Mouse (Mus musculus) thymus, postnatal 10 days (tissue): ENCODE results near the gene Ankrd54.
A peak's percentile ranks its signal among the peaks of the same experiment; 100 is the strongest.
"Not testable (repeated sequence)": the region's sequence is repeated elsewhere in the genome, so short reads cannot be mapped to it uniquely, and the experiment has no call there.

Source experiments
- DNase-seq, 2 experiments: peaks; one replicate each; pipeline ENCODE4 v3.0.0; 2021; ENCODE audit warnings: low spot score in 2 of 2

The Ankrd54 gene

DNA sequence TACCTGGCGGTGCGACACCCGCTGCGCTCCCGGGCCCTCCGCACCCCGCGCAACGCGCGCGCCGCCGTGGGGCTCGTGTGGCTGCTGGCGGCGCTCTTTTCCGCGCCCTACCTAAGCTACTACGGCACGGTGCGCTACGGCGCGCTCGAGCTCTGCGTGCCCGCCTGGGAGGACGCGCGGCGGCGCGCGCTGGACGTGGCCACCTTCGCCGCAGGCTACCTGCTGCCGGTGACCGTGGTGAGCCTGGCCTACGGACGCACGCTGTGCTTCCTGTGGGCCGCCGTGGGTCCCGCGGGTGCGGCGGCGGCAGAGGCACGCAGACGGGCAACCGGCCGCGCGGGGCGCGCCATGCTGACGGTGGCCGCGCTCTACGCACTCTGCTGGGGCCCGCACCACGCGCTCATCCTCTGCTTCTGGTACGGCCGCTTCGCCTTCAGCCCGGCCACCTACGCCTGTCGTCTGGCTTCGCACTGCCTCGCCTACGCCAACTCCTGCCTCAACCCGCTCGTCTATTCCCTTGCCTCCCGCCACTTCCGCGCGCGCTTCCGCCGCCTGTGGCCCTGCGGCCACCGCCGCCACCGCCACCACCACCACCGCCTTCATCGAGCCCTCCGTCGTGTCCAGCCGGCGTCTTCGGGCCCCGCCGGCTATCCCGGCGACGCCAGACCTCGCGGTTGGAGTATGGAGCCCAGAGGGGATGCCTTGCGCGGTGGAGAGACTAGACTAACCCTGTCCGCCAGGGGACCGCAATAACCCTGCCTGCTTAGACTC, 19.8 kb downstream of the Ankrd54 start:
- DNase-seq = no peak

DNA sequence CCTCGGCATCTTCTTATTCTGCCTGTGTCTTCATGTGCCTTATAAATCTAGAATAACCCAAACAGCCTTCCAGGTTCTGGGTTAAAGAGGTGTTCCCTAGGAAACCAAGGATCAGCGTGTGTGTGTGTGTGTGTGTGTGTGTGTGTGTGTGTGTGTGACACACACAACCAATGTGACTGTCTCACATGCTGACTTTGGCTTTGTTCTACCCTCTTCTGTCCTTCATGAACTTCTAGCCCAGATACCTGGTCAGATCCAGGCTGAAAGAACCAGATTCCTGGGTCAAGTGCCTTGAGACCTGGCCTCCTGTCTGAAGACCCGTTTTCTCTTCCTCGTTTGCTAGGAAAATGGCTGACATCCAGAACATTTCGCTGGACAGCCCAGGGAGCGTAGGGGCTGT, 21.1 kb downstream of the Ankrd54 start, which contains the start of gene Galr3:
Gene Galr3, plus strand, starts transcription at position 301 of the 400 bp plus-strand sequence.
- no peak for DNase-seq

DNA sequence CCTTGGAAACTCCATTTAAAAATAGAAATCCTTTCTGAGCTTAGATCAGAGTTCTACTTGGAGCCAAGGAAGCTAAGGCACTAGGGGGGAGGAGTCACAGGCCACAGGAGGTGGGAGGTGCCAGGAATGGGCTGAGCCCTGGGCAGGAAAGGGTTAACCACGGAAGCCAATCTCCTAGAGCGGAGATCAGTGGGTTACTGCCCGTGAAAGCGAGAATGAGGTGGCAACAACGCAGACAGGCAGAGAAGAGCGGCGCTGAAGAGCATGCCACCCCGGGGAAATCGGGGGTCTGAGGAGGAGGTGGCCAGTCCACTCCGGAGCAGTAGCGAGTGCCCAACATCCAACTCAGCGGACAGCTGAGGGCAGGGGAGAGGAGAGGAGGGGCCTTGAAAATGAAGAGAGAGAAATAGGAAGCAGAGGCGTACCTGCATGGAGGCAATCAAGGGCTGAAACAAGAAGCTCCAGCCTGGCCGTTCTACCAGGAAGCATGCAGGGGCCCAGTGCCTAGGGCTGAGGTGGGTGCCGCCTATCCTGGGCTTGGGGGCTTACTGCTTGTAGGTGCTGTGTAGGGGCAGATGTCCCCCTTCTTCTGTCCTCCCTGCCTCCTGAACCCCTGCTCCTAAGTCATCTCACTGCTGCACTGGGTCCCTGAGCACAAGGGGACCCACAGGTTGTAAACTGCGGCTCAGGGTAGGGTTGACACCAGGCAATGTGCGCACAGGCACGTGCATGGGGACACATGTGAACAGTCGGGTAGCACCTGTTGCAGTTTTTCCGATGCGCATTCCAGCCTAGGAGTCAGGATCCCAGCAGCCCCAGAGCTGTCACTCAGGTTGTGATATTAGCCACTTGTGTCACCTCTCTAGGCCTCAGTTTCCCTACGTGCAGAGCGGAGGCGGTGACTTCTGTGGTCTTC, 21.9 kb downstream of the Ankrd54 start:
- peak in 1 of 2 experiments; percentile 41 for DNase-seq

DNA sequence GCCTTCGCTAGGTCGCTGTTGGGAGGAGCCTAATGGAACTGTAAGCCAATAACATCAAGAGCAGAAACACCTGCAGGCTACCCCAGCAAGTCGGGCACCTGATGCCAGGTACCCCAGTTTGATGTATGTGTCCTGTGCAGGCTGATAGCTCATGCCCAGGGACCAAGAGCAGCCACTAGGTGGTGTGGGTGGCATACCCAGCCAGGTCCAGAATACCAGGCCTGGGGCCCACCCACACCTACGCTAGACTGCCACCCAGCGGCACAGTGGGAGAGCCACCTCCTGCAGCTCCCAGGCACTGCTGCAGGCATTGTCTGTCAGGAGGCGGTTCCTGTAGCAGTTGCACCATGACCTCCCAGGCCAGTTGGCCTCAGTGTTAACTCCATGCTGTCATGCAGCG, 23.8 kb downstream of the Ankrd54 start:
- DNase-seq = peak; percentile 83 to 93

DNA sequence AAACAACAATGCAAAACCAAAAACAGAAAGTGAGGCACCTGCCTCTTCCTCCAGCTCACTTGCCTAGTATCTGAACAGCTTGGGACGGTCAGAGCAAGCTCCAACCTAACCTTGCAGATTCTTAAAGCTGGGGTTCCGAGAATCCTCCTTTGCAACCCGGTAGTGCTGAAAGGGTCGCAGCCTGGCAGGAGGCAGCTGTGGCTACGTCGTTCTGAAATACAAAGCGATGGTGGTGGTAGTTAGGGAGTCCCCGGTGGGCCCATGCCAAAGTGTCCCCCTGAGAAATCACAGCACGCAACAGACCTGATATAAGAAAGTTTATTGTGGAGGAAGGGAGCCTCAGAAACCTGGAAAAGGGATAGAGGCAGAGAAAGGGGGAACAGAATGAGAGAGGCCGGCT, 24.4 kb downstream of the Ankrd54 start:
- DNase-seq = no peak

DNA sequence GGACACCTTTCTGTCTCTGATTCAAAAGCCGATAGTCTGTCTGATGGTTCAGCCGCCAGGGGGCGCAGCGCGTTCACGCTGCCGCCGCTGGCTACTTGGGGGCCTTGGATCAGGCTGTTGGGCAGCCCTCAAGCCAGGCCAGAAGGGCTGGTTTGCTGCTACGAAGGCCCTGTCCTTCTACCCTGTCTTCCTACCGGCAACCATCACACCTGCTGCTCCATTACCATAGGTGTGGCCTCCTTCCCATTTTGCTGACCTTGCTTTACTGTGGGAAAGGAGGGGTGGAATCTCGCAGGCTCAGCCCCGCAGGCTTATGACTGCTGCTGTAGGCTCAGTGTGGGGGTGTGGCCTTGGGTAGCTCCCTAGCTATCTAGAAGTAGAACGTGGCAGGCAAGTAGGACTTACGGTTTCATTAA, 24.8 kb downstream of the Ankrd54 start:
- peak; percentile 28 to 70 for DNase-seq

DNA sequence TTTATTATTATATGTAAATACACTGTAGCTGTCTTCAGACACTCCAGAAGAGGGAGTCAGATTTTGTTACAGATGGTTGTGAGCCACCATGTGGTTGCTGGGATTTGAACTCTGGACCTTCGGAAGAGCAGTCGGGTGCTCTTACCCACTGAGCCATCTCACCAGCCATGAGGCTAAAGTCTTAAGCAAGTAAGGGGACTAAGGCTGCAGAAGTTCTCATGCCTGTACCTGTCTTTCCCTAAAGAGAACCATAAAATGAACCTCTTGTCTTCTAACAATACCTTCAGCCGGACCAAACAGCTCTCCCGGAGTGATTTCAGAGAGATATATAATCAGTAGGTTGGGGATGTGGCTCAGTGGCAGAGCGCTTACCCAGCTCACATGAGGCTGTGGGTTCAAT, 30.8 kb downstream of the Ankrd54 start:
- not testable (repeated sequence) for DNase-seq

DNA sequence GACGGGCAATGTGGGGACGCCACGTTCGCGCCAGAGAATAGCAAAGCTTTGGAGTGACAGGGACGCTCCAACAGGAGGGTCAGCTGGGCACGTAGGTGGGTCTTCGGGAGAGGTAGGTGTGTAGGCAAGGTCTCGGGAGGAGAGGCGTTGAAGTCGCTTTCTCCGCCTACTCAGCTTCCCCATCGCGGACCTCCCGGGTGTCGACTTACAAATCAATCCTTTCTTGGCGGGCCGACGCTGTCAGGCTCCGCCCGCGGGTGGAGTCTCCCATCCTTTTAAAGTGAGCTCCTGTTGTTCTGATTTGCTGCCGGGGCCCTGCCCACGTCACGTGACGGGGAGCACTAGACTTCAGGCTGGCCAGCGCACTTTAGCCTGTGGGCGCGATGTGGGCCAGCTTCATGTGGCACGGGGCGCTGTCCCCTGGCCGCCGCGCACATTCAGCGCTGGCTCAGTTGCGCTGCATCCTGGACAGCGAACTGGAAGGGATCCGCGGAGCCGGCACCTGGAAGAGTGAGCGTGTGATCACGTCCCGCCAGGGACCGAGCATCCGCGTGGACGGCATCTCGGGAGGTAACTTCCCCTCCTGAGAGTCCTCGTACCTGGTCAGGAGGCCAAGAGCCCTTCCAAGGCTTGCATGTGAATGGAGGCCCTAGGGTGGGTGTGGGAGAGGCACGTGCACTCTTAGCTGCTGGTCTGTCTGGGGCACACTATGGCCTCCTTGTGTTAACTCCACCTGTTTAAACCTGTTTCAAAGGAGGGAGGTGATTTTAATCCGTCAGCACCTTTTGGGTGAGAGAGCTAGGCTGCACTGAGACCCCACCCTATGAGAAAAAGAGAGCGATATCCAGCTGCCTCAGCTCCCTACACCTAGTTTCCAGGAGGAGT, 31.9 kb downstream of the Ankrd54 start:
- peak; percentile 45 to 47 for DNase-seq

DNA sequence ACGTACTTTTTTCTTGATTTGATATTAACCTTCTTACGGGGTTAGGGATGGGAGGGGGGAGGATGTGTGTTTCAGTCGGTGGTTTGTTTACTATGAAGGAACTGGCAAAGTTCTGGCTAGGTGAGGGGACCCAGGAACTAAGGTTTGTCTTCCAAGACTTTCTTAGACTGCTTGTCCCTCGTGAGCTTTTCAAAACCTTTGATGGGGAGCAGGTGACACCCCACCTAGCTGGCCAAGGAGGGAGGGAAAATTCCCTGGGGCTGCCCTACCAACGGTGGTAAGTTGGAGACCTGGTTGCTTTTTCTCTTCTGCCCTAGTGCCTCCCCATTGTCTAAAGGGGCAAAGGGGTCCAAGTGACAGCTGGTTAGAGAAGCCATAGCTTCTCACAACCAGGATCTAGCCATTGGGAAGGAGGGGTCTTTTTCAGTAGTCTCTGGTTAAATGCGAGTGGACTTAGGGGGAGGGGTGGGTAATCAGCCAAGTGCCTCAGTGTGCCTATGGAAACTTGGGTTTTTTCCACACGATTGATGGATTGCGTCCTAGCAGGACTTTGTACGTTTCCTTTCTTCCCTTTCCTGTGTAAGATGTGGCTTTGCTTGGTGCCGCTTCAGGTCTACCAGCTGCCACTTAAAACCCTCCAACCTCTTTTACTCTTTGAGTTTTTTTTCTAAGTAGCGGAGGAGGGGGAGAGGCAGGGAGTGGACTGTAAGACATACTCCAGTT, 33.0 kb downstream of the Ankrd54 start:
- peak in 1 of 2 experiments; percentile 39 for DNase-seq

DNA sequence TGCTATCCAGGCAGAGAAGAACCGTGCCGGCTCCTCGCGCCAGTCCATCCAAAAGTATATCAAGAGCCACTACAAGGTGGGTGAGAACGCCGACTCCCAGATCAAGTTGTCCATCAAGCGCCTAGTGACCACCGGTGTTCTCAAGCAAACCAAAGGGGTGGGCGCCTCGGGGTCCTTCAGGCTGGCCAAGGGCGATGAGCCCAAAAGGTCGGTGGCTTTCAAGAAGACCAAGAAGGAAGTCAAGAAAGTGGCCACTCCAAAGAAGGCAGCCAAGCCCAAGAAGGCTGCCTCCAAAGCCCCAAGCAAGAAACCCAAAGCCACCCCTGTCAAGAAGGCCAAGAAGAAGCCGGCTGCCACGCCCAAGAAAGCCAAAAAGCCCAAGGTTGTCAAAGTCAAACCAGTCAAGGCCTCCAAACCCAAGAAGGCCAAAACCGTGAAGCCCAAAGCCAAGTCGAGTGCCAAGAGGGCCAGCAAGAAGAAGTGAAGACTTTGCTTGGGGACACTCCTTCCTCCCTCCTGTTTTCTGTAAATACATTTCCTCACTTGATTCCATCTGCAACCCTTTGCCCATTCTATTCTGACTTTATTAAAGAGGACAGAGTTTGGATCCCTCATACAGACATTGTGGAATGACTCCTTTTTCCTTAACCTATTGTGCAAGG, 33.7 kb downstream of the Ankrd54 start:
- no peak for DNase-seq

DNA sequence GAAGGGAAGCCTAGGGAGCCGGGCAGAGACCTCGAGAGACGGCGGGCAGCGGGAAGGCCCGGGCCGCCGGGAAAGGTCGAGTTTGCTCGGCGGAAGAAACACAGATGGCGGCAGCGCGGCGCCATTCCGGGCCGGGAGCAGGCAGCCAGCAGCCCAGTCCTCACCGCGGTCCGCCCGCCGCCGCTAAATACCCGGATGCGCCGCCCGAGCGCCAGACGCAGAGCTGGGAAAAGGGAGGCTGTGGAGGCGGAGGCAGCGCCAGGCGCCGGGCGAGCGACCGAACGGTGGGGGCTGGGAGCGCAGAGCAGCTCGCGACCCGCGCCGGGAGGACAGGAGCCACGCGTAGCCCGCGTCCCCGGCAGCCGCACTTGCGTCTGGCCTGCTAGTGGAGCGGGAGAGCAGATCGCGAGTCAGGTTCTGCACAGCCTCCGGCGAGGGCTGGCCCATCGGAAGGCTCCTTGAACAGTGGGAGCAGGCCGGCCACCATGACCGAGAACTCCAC, 34.4 kb downstream of the Ankrd54 start, which contains the start of gene H1f0:
Gene H1f0, plus strand, starts transcription at position 214 of the 502 bp plus-strand sequence.
- peak; percentile 76 to 88 for DNase-seq

DNA sequence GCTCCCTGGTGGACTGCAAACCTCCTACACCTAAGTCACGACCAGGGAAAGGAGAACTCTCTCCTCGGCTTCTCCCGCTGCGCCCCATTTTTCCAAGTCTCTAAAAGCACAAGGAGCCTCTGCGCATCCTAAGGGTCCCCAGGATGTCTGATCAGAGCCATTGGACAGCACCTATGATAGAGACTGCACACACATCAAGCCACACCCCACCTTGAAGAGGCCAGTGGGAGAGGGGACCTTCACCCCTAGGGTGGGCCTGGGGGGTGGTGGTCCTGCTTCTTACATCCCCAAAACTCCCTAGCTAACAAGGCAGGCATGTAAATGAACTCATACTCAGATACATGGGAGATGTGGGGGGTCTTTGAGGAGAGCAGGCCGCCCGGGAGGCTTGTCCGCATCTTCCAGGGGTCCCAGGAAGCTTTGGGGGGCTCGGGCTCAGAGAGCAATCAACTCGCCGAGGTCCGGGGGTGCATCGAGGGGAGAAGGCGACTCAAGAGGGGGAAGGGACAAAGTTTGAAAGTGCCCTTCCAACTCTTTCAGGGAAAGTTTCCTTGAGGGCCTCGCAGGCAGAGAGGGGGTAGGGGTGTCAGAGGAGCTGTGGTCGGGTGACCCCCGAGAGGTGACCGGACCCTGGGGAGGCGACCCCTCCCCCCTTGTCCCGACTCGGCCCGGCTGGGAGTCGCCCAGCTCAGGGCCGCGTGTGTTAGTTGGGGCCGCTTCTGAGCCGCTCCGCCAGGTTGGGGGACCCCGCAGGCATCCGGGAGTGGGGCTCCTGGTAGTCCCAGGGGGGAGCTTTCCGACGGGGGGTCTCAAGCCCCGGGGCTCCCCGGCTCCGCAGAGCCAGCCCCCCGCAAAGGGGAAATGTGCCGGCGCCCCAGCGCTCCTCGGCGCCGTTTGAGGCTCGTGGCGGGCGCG, 35.1 kb downstream of the Ankrd54 start:
- peak in 1 of 2 experiments; percentile 31 for DNase-seq

DNA sequence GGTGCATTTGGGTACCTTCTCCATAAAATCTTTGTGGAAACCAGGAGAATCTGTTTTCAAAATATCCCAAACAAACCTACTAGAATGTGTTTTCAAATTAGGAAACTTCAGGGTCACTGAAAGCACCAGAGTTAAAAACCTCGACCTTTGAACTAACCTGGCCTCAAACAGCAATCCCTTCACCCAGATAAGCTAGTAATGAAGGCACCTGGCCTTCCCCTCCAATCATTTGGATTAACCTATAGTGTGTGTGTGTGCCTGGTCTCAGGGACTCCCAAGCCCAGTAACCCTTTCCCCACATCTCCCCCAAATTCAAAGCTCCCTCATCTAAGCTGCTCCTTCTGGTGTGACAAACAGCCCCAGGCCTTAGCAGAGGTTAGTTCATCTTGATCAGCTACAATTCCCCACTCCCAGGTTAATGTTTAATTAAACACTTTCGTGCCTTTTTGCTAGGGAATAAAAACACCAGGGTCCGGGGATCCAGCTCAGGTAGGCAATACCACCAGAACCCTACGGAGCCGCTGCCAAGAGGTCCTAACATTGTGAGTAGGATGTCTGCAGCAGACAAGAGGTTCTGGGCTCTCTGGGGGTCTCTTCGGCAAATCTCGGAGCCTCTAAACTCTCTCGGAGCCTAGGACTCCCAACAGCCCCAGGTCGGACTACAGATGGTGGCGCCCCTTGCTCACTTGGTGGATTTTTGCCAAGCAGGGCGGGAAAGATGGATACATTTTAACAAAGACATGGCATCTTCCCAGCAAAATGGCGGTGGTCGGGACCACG, 36.0 kb downstream of the Ankrd54 start:
- no peak for DNase-seq

DNA sequence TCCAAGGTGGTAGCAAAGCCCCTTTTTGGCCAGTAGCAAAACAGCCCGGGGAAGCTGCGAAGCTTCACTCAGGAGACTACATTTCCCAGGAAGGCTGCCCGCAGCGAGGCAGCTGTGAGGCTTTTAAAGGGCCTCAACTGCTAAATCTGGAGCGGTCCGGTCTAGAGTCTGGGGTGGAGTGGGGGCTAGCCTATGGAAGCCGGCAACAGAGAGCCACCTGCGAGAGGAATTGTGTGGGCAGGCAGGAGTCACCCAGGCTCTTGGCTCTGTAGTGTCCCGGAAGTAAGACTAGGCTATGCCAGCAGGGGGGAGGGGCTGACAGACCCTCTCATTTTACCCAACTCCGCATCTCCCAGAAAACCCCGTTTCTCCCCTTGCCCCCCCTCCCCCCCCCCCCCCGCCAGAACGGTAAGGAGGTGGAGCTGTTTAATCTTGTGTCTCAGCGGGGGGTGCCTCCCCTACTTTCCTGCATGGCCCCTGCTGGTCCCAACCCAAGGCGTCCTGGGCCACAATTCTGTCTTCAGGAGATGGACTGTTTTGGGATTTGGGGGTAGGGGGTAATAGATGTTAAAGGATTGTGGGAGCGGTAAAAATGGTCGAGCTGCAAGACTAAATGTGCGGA, 36.9 kb downstream of the Ankrd54 start:
- DNase-seq = no peak

DNA sequence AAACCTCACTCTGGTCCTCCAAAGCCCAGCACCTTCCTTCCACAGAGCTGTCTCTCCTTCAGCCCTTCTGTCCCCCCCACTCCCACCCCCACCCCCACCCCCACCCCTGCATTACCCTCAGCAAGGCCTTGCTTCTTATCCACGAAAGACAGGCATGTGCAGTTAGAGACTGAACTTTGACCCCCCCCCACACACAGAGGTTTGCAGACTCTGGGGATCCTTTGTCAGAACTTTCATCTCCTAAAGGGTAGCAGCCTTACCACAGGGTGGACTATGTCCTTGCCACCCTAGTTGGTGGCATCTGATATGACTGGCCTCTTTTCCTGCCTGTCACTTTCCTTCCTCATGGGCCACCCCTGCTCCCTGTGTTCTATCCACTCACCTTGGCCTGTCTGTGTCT, 39.3 kb downstream of the Ankrd54 start:
- no peak for DNase-seq

DNA sequence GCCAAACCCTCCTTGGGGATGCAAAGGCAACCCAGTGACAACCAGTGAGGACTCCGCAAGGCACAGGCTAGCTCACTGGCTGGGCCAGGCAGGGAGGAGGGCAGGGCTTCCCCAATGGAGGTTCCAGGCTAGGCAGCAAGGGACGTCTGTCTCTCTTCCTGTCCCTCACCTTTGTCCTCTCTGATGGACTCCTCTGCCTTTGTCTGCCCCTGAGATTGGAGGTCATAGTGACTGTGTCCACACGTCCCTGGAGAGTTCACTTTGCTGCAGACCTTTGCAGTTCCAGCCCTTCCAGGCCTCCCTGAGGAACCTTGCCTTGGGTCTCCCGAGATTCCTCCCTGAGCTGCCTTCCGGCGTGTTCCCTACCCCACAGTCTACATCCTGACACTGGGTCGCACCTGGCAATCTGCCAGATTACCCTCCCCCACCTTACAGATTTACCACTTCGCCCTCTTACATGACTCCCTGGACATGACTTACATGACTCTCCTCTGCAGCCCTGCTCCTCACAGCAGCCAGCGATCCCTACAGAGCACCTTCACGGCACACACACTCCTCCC, 39.9 kb downstream of the Ankrd54 start:
- DNase-seq = no peak

DNA sequence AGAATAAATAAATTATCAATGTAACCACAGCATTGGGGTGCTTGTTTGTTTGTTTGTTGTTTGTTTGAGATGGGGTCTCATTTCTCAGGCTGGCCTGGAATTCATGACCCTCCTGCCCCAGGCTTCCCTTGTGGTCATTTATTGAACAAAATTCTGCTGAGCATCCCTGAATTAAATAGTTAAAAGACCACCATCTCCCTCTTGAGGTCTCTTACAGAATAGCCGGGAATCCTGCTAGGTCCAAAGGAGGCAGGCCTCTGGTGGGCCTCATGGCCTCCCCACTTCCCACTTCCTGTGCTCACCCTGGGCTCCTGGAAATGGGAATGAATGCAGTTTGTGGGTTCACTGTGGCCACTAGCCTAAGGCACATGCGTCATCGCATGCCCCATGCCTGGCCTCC, 43.8 kb downstream of the Ankrd54 start:
- DNase-seq = no peak
